Mouse (Mus musculus) embryonic facial prominence, embryonic 11.5 days (tissue): ENCODE data around the gene Spsb4. TPM values are rescaled to one million over a fixed set of nuclear protein-coding genes. Genes with fewer than 3 reads are reported as not detected.

Experiments used
- ATAC-seq: fragments of 200-750 bp; cut with Nextera tagmentation; replicated peaks from 2 replicates; pipeline ENCODE4 v1.8.0; 2017; ENCODE audit warnings: low read depth; ENCODE audit not compliant: insufficient number of reproducible peaks, low FRiP score, low TSS enrichment
- DNase-seq: peaks from one replicate; pipeline ENCODE4 v3.0.0-alpha.2; 2015; ENCODE audit warnings: low spot score
- H3K27ac ChIP-seq: fragments of 300-500 bp; sonication (generic); replicated peaks from 2 replicates; pipeline ENCODE4 v1.5.1; 2014; ENCODE audit warnings: mild to moderate bottlenecking, low read depth, low read length, control low read depth
- H3K27me3 ChIP-seq: fragments of 300-500 bp; sonication (generic); 2 replicates; pipeline ENCODE4 v1.6.1; 2014; ENCODE audit warnings: mild to moderate bottlenecking, low read length, moderate library complexity, mixed read lengths; ENCODE audit not compliant: control insufficient read depth, insufficient read depth
- H3K36me3 ChIP-seq: fragments of 300-500 bp; sonication (generic); replicated peaks from 2 replicates; pipeline ENCODE4 v1.6.1; 2014; ENCODE audit warnings: low read depth, mild to moderate bottlenecking, low read length, moderate library complexity, mixed read lengths; ENCODE audit not compliant: control insufficient read depth, insufficient read depth
- H3K4me1 ChIP-seq: fragments of 300-500 bp; sonication (generic); 2 replicates; pipeline ENCODE4 v1.6.1; 2014; ENCODE audit warnings: low read length, mixed read lengths; ENCODE audit not compliant: control insufficient read depth, insufficient read depth
- H3K4me2 ChIP-seq: fragments of 300-500 bp; sonication (generic); 2 replicates; pipeline ENCODE4 v1.6.1; 2014; ENCODE audit warnings: low read depth, mild to moderate bottlenecking, control low read depth, low read length, moderate library complexity
- H3K4me3 ChIP-seq: fragments of 300-500 bp; sonication (generic); 2 replicates; pipeline ENCODE4 v1.5.1; 2014; ENCODE audit warnings: low read depth, low read length, control low read depth
- H3K9ac ChIP-seq: fragments of 300-500 bp; sonication (generic); replicated peaks from 2 replicates; pipeline ENCODE4 v1.6.1; 2014; ENCODE audit warnings: mild to moderate bottlenecking, control low read depth, low read length
- H3K9me3 ChIP-seq: fragments of 300-500 bp; sonication (generic); replicated peaks from 2 replicates; pipeline ENCODE4 v1.6.1; 2016; ENCODE audit warnings: mild to moderate bottlenecking, low read length, inconsistent platforms, mixed read lengths; ENCODE audit not compliant: control insufficient read depth
- WGBS: fragments of 180-500 bp; shearing (Covaris S2); extraction: QIAGEN DNeasy Blood & Tissue Kit; methylation state at CpG from one replicate; pipeline ENCODE4 v1.1.7; 2014; 5-methylcytosine and 5-hydroxymethylcytosine counted together
- polyA plus RNA-seq: library from polyadenylated mRNA; unstranded; fragments of >200 nt; fragmentation: Nextera tagmentation; extraction: Ambion mirVana; gene quantifications from 2 replicates; pipeline ENCODE4 v1.2.1, GENCODE M21; 2014

Gene Spsb4
- polyA plus RNA-seq, 1 experiment from 2014 or later, result 39.7 TPM

GRCm38 (mm10) chr9:97022371-97022770 lies 3.7 kb upstream of the Spsb4 start:
- no peaks in the 10 kb centered on the region for H3K4me1 ChIP-seq
- H3K4me2 ChIP-seq, result no peak overlapping the region
- WGBS, result 88% methylated on average over 5 of the region's 5 CpGs
- H3K9ac ChIP-seq, result no peak overlapping the region
- H3K27ac ChIP-seq, result no peak overlapping the region
- no peaks in the 10 kb centered on the region for H3K9me3 ChIP-seq
- DNase-seq (no peak), ATAC-seq (no peak)
- no peaks in the 10 kb centered on the region for H3K36me3 ChIP-seq
- no peaks in the 10 kb centered on the region for H3K27me3 ChIP-seq
- no peak overlapping the region for H3K4me3 ChIP-seq

DNA sequence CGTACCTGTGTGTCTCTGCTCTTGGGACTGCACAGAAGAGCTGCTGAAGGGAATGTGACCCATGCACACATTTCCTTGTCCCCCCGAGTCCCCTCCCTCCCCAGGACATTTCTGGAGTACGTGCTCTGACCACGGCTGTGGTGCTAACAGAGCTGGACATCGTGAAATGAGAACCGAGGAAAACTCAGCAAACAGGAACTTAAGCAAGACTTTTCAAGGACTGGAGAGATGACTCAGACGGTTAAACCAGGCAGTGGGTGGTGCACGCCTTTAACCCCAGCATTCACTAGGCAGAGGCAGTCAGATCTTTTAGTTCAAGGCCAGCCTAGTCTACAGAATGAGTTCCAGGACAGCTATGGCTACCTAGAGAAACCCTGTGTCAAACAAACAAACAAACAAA lies 1.5 kb upstream of the Spsb4 start:
- Histone ChIP-seq H3K36me3 (no peaks in the 10 kb centered on the region), H3K4me3 (no peak overlapping the region), H3K9ac (no peak overlapping the region), H3K27ac (no peak overlapping the region), H3K4me1 (no peaks in the 10 kb centered on the region), H3K9me3 (no peaks in the 10 kb centered on the region), H3K27me3 (no peaks in the 10 kb centered on the region), H3K4me2 (no peak overlapping the region)
- WGBS, result 86% methylated on average over 8 of the region's 8 CpGs
- DNase-seq (no peak), ATAC-seq (no peak)

- no peaks in the 10 kb centered on the region for H3K4me1 ChIP-seq
- H3K4me2 ChIP-seq, result peak overlapping the region; percentile 89
- 80% methylated on average over 2 of the region's 2 CpGs for WGBS
- no peaks in the 10 kb centered on the region for H3K9me3 ChIP-seq
- ATAC-seq (no peak), DNase-seq (no peak)
- H3K4me3 ChIP-seq, result no peak overlapping the region
- H3K36me3 ChIP-seq, result no peaks in the 10 kb centered on the region; the same call in 1 of the 2 replicates
- no peak overlapping the region for H3K27ac ChIP-seq
- no peak overlapping the region for H3K9ac ChIP-seq
- H3K27me3 ChIP-seq, result no peaks in the 10 kb centered on the region
Measured at GRCm38 (mm10) chr9:97019686-97020085, 1.0 kb upstream of the Spsb4 start.

- Histone ChIP-seq H3K4me3 (peak overlapping the region; percentile 71), H3K9ac (peak overlapping the region; percentile 93), H3K27ac (peak overlapping the region; percentile 93; the same call in 1 of the 2 replicates), H3K36me3 (no peaks in the 10 kb centered on the region; the same call in 1 of the 2 replicates), H3K27me3 (no peaks in the 10 kb centered on the region), H3K9me3 (no peaks in the 10 kb centered on the region), H3K4me1 (no peaks in the 10 kb centered on the region), H3K4me2 (peak overlapping the region; percentile 89)
- DNase-seq, result no peak
- ATAC-seq, result peak; percentile 11; the same call in 1 of the 2 replicates
- WGBS, result under 1% methylated on average over 11 of the region's 11 CpGs
Measured at GRCm38 (mm10) chr9:97019231-97019630, 588 bp upstream of the Spsb4 start.

GRCm38 (mm10) chr9:97017811-97018641 lies 617 bp downstream of the Spsb4 start:
- Histone ChIP-seq H3K4me3 (peak overlapping the region; percentile 71), H3K4me1 (no peaks in the 10 kb centered on the region), H3K27ac (peak overlapping the region; percentile 93), H3K9me3 (no peaks in the 10 kb centered on the region), H3K36me3 (no peaks in the 10 kb centered on the region; the same call in 1 of the 2 replicates), H3K4me2 (peak overlapping the region; percentile 89), H3K9ac (peak overlapping the region; percentile 93), H3K27me3 (no peaks in the 10 kb centered on the region)
- under 1% methylated on average over 52 of the region's 62 CpGs for WGBS
- DNase-seq (peak; percentile 87), ATAC-seq (peak; percentile 35)

DNA sequence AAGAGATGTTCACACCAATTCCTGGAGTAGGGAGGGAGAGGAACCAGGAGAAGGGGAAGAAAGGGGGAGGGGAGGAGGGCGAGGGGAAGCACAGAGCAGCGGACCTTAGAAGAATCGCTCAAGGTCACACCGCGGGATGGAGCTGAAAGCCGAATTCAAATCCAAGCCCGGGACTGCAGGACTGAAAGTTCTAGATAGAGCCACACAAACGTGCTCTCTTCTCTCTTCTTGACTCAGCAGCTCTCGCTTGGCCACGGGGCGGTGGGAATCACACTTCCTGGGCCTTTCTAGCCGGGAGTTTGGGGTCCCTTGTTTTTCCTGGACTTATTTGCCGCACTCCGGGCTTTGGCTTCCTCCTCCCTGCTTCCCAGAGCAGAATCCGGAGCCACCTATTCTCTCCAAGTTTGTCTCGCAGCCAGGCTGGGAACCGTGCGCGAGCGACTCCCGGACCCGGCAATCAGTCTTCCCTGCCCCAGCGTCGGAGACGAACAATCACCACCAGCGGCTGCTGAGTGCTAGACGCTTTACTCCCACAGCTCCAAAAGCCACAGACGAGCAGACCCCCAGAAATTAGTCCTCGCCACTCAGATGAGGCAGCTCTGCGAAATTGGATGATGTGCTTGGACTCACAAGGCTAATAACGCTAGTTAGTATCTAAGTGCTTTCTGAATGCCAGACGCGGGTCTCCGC lies 1.4 kb downstream of the Spsb4 start:
- Histone ChIP-seq H3K4me2 (peak overlapping the region; percentile 89), H3K9ac (peak overlapping the region; percentile 93), H3K4me1 (no peaks in the 10 kb centered on the region), H3K27me3 (no peaks in the 10 kb centered on the region), H3K4me3 (peak overlapping the region; percentile 71), H3K27ac (no peak overlapping the region), H3K36me3 (no peaks in the 10 kb centered on the region; the same call in 1 of the 2 replicates), H3K9me3 (no peaks in the 10 kb centered on the region)
- WGBS, result under 1% methylated on average over 34 of the region's 34 CpGs
- ATAC-seq, result no peak
- DNase-seq, result peak; percentile 55

DNA sequence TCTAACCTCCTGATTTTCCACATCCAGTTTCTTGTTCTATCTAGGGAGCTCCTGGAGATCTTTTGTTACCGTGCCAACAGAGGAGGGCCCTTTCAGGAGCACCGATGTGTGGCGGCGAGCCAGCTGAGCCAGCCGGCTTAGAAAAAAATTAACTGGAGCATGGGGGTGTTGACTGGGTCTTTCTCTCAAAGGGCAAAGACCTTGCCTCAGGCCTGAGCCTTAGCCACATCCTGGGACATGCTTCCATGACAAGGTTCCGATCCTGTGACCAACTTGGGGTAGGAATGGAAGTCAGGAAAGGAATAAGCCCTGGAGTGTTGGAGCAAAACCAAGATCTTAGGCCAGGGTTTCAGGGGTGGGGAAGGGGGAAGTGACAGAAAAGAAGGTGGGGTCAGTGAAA lies 2.9 kb downstream of the Spsb4 start:
- Histone ChIP-seq H3K9me3 (no peaks in the 10 kb centered on the region), H3K27ac (no peak overlapping the region), H3K4me1 (no peaks in the 10 kb centered on the region; the same call in 1 of the 2 replicates), H3K9ac (no peak overlapping the region), H3K27me3 (no peaks in the 10 kb centered on the region), H3K4me3 (no peak overlapping the region), H3K36me3 (no peaks in the 10 kb centered on the region; the same call in 1 of the 2 replicates), H3K4me2 (no peak overlapping the region)
- DNase-seq (peak; percentile 39), ATAC-seq (no peak)
- WGBS, result 11% methylated on average over 6 of the region's 6 CpGs

DNA sequence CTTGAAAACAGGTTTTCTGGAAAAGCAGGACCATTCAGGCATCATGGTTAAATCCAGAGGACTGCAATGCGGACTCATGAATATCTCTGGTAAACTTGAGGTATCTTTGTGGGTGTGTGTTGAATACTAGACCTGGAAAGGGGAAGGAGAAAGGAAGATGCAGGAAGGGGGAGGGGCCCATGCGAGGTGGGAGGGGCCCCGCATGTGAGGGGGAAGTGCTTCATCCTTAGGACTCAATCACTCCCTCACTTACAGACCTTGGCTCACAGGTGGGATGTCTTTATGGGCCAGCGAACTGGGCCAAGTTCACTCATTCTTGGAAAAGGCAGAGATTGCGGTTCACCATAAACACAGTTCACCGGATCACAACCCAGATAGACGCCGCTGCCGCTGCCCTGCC lies 4.9 kb downstream of the Spsb4 start:
- Histone ChIP-seq H3K4me3 (no peak overlapping the region), H3K4me1 (no peaks in the 10 kb centered on the region; the same call in 1 of the 2 replicates), H3K27me3 (no peaks in the 10 kb centered on the region), H3K4me2 (no peak overlapping the region), H3K27ac (no peak overlapping the region; the same call in 1 of the 2 replicates), H3K9me3 (no peaks in the 10 kb centered on the region), H3K9ac (no peak overlapping the region), H3K36me3 (no peaks in the 10 kb centered on the region; the same call in 1 of the 2 replicates)
- 68% methylated on average over 9 of the region's 9 CpGs for WGBS
- DNase-seq (no peak), ATAC-seq (no peak)
